Mouse (Mus musculus) liver, embryonic 11.5 days (tissue): Measurements from ENCODE around the gene Sertad3. TPM values are rescaled to one million over a fixed set of nuclear protein-coding genes. Genes with fewer than 3 reads are reported as not detected.
A peak's percentile ranks its signal among the peaks of the same experiment; 100 is the strongest.

ENCODE experiments used
- ATAC-seq: fragments of 200-750 bp; cut with Nextera tagmentation; replicated peaks from 2 replicates; pipeline ENCODE4 v1.8.0; 2017; ENCODE audit warnings: moderate number of reproducible peaks, mild to moderate bottlenecking, moderate TSS enrichment, moderate library complexity; ENCODE audit not compliant: low FRiP score
- DNase-seq: peaks from one replicate; pipeline ENCODE4 v3.0.0-alpha.2; 2017; ENCODE audit warnings: low spot score
- H3K27ac ChIP-seq: fragments of 300-500 bp; sonication (generic); 2 replicates; pipeline ENCODE4 v1.5.1; 2014; ENCODE audit warnings: mild to moderate bottlenecking, low read depth, low read length, control low read depth
- H3K27me3 ChIP-seq: fragments of 300-500 bp; sonication (generic); replicated peaks from 2 replicates; pipeline ENCODE4 v1.6.1; 2014; ENCODE audit warnings: low read length, mixed read lengths; ENCODE audit not compliant: control insufficient read depth, insufficient read depth
- H3K36me3 ChIP-seq: fragments of 300-500 bp; sonication (generic); 2 replicates; pipeline ENCODE4 v1.6.1; 2014; ENCODE audit warnings: mild to moderate bottlenecking, low read length, moderate library complexity, mixed read lengths; ENCODE audit not compliant: control insufficient read depth, insufficient read depth
- H3K4me1 ChIP-seq: fragments of 300-500 bp; sonication (generic); replicated peaks from 2 replicates; pipeline ENCODE4 v1.6.1; 2014; ENCODE audit warnings: low read length, mixed read lengths; ENCODE audit not compliant: control insufficient read depth, insufficient read depth
- H3K4me2 ChIP-seq: fragments of 300-500 bp; sonication (generic); 2 replicates; pipeline ENCODE4 v1.6.1; 2014; ENCODE audit warnings: mild to moderate bottlenecking, control low read depth, moderate library complexity
- H3K4me3 ChIP-seq: fragments of 300-500 bp; sonication (generic); 2 replicates; pipeline ENCODE4 v1.5.1; 2014; ENCODE audit warnings: low read depth, low read length, control low read depth
- H3K9ac ChIP-seq: fragments of 300-500 bp; sonication (generic); 2 replicates; pipeline ENCODE4 v1.6.1; 2014; ENCODE audit warnings: low read depth, low read length, control low read depth
- H3K9me3 ChIP-seq: fragments of 300-500 bp; sonication (generic); 2 replicates; pipeline ENCODE4 v1.6.1; 2016; ENCODE audit warnings: low read length, inconsistent platforms, mixed read lengths; ENCODE audit not compliant: control insufficient read depth
- WGBS: fragments of 180-500 bp; shearing (Covaris S2); extraction: QIAGEN DNeasy Blood & Tissue Kit; methylation state at CpG from one replicate; pipeline ENCODE4 v1.1.7; 2014; 5-methylcytosine and 5-hydroxymethylcytosine counted together
- polyA plus RNA-seq: library from polyadenylated mRNA; unstranded; fragments of >200 nt; fragmentation: Nextera tagmentation; extraction: Ambion mirVana; gene quantifications from 2 replicates; pipeline ENCODE4 v1.2.1, GENCODE M21; 2014

The Sertad3 gene
- polyA plus RNA-seq, 1 experiment from 2014 or later = 21.5 TPM

GRCm38 (mm10) chr7:27473835-27474489, 394 bp downstream of the Sertad3 start:
- Histone ChIP-seq H3K27me3 (no peaks in the 10 kb centered on the region), H3K4me2 (peak overlapping the region; percentile 76), H3K9ac (peak overlapping the region; percentile 80), H3K9me3 (no peaks in the 10 kb centered on the region), H3K36me3 (peaks cover 13% of the 10 kb centered on the region), H3K4me1 (peaks cover 22% of the 10 kb centered on the region), H3K4me3 (peak overlapping the region; percentile 65), H3K27ac (peak overlapping the region; percentile 90)
- under 1% methylated on average over 34 of the region's 34 CpGs for WGBS
- ATAC-seq (no peak; the same call in 1 of the 2 replicates), DNase-seq (no peak)

DNA sequence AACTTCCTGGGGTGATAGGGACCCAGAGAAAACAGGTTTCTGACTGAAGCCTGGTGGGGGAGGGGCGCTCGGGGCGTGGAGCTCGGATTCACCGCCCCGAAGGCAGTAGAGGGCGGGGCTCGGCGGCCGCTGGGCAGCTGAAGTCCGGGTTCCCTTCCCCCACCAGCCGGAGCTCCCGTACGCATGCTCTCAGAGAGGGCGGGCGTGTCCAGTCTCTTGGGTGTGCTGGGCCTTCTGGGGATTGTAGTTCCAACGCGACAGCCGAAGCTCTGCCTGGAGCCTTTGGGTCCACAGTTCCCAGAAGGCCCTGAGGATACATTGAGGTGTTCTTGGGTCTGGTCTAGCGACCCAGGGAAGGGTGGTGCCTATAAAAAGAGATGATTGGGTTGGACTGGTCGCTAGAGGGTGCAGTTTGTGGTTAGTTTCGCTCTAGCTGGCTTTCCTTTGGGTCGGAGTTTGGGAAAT, 954 bp downstream of the Sertad3 start:
- ATAC-seq (peak; percentile 93), DNase-seq (peak; percentile 97)
- H3K4me3 ChIP-seq = peak overlapping the region; percentile 65
- H3K27ac ChIP-seq = peak overlapping the region; percentile 90
- no peaks in the 10 kb centered on the region for H3K27me3 ChIP-seq
- H3K9me3 ChIP-seq = no peaks in the 10 kb centered on the region
- WGBS = under 1% methylated on average over 23 of the region's 23 CpGs
- H3K4me2 ChIP-seq = peak overlapping the region; percentile 76
- peak overlapping the region; percentile 80 for H3K9ac ChIP-seq
- peaks cover 22% of the 10 kb centered on the region for H3K4me1 ChIP-seq
- peaks cover 13% of the 10 kb centered on the region for H3K36me3 ChIP-seq

GRCm38 (mm10) chr7:27475596-27475995, 2.0 kb downstream of the Sertad3 start:
- H3K4me2 ChIP-seq = peak overlapping the region; percentile 76
- peak overlapping the region; percentile 43 for H3K9ac ChIP-seq
- H3K4me1 ChIP-seq = peaks cover 29% of the 10 kb centered on the region
- ATAC-seq = no peak
- H3K27me3 ChIP-seq = no peaks in the 10 kb centered on the region
- H3K4me3 ChIP-seq = peak overlapping the region; percentile 65
- DNase-seq = no peak
- peaks cover 13% of the 10 kb centered on the region for H3K36me3 ChIP-seq
- 91% methylated on average over 2 of the region's 2 CpGs for WGBS
- H3K27ac ChIP-seq = peak overlapping the region; percentile 60
- no peaks in the 10 kb centered on the region for H3K9me3 ChIP-seq

GRCm38 (mm10) chr7:27476098-27476635, 2.6 kb downstream of the Sertad3 start:
- H3K36me3 ChIP-seq = peaks cover 13% of the 10 kb centered on the region
- peak overlapping the region; percentile 43; the same call in 1 of the 2 replicates for H3K9ac ChIP-seq
- DNase-seq (no peak), ATAC-seq (no peak)
- H3K4me3 ChIP-seq = no peak overlapping the region
- peak overlapping the region; percentile 76 for H3K4me2 ChIP-seq
- H3K9me3 ChIP-seq = no peaks in the 10 kb centered on the region
- peak overlapping the region; percentile 60; the same call in 1 of the 2 replicates for H3K27ac ChIP-seq
- H3K27me3 ChIP-seq = no peaks in the 10 kb centered on the region
- peaks cover 33% of the 10 kb centered on the region for H3K4me1 ChIP-seq
- WGBS = 91% methylated on average over 14 of the region's 14 CpGs

GRCm38 (mm10) chr7:27478561-27478960, 5.0 kb downstream of the Sertad3 start:
- 59% methylated on average over 7 of the region's 7 CpGs for WGBS
- Histone ChIP-seq H3K4me3 (no peak overlapping the region), H3K27me3 (no peaks in the 10 kb centered on the region), H3K36me3 (peaks cover 13% of the 10 kb centered on the region), H3K27ac (peak overlapping the region; percentile 41), H3K9ac (no peak overlapping the region; the same call in 1 of the 2 replicates), H3K4me1 (peaks cover 42% of the 10 kb centered on the region), H3K4me2 (0 out of 2 replicates have a peak overlapping the region, but pooled peaks have one; percentile 18), H3K9me3 (no peaks in the 10 kb centered on the region)
- ATAC-seq (no peak), DNase-seq (no peak)

DNA sequence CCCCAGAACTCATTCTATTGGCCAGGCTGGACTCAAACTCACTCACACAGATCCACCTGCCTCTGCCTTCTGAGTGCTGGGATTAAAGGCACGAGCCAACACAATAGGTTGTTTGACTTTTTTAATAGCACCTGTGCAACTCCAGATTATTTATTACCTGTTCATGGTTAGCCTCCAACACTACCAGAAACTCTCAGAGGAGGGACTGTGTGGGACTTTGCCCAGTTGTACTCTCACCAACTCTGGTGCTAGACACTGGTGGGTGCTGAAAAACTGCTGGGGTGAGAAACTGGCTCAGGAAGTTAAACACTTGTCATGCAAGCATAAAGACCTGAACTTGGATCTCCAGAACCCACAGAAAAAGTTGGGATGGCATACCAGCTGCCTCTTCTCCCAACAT, 6.2 kb downstream of the Sertad3 start:
- WGBS = 83% methylated on average over 1 of the region's 1 CpGs
- Histone ChIP-seq H3K4me2 (peak overlapping the region; percentile 43), H3K4me1 (peaks cover 42% of the 10 kb centered on the region), H3K27ac (peak overlapping the region; percentile 89; the same call in 1 of the 2 replicates), H3K9ac (no peak overlapping the region), H3K36me3 (peaks cover 13% of the 10 kb centered on the region), H3K9me3 (no peaks in the 10 kb centered on the region), H3K27me3 (no peaks in the 10 kb centered on the region), H3K4me3 (no peak overlapping the region; the same call in 1 of the 2 replicates)
- DNase-seq (no peak), ATAC-seq (no peak)

GRCm38 (mm10) chr7:27480506-27480905, 6.9 kb downstream of the Sertad3 start:
- DNase-seq = no peak
- Histone ChIP-seq H3K9ac (peak overlapping the region; percentile 55), H3K27ac (peak overlapping the region; percentile 89), H3K36me3 (peaks cover 13% of the 10 kb centered on the region), H3K4me2 (peak overlapping the region; percentile 77), H3K9me3 (no peaks in the 10 kb centered on the region), H3K4me1 (peaks cover 37% of the 10 kb centered on the region), H3K4me3 (peak overlapping the region; percentile 26), H3K27me3 (no peaks in the 10 kb centered on the region)
- ATAC-seq = no peak
- 70% methylated on average over 3 of the region's 3 CpGs for WGBS

DNA sequence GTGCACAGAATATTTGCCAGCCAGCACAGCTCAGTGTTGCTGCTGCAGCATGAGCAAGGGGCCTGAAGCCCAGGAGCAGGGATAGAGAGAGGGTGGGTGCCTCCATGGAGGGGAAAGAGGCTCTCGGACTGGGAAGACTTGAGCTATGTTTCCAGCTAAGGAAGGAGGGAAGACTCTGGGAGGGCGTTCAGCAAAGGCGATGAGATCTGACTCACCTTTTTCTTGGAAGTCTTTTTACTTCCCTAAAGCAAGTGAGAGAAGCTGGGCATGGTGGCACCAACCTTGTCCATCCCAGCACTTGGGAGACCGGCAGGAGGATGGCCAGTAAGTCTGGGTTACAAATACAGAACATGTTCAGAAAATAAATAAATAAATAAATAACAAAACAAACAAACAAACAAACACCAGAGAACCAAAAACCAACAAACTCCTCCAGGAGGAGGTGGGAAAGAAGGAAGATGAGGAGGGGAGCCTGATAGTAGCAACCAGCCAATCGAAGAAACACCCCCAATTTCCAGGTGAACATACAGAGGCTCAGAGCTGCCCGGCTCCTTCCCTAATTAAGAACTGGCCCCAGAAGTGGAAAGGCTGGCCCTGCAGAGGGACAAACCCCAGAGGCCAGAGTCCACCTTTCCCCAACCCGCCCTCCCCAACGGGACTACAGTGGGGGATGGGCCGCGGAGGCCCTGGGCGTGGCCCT, 7.5 kb downstream of the Sertad3 start:
- WGBS = 15% methylated on average over 11 of the region's 11 CpGs
- peak overlapping the region; percentile 55 for H3K9ac ChIP-seq
- H3K4me2 ChIP-seq = peak overlapping the region; percentile 77
- ATAC-seq = no peak
- no peaks in the 10 kb centered on the region for H3K27me3 ChIP-seq
- H3K4me3 ChIP-seq = peak overlapping the region; percentile 26
- peaks cover 11% of the 10 kb centered on the region for H3K36me3 ChIP-seq
- no peaks in the 10 kb centered on the region for H3K9me3 ChIP-seq
- H3K27ac ChIP-seq = peak overlapping the region; percentile 89
- peak; percentile 91 for DNase-seq
- H3K4me1 ChIP-seq = peaks cover 35% of the 10 kb centered on the region
